Mouse (Mus musculus) E14TG2a.4 (cell line): Measurements from ENCODE around the gene Clock.

Source experiments
- CTCF ChIP-seq: conservative IDR thresholded peaks from 2 replicates; pipeline ENCODE4 v1.5.1; 2014; ENCODE audit warnings: low read length
- NANOG ChIP-seq: IDR thresholded peaks from 2 replicates; pipeline ENCODE4 v1.6.1; 2014; ENCODE audit warnings: borderline replicate concordance, low read length, mixed read lengths
- POU5F1 ChIP-seq: IDR thresholded peaks from 2 replicates; pipeline ENCODE4 v1.6.1; 2014; ENCODE audit warnings: low read length, borderline replicate concordance

GRCm38 (mm10) chr5:76305616-76306015 lies 1.0 kb upstream of the Clock start:
- TF ChIP-seq CTCF (no peak), NANOG (no peak), POU5F1 (no peak)
